Mouse (Mus musculus) left cerebral cortex, adult 18-20 months (tissue): ENCODE data around the gene Cacna1a. TPM values are rescaled to one million over a fixed set of nuclear protein-coding genes. Genes with fewer than 3 reads are reported as not detected.
A peak's percentile ranks its signal among the peaks of the same experiment; 100 is the strongest.
"Not testable (repeated sequence)": the region's sequence is repeated elsewhere in the genome, so short reads cannot be mapped to it uniquely, and the experiment has no call there.

Experiments used
- DNase-seq, 2 experiments: peaks; one replicate each; pipeline ENCODE4 v3.0.0; 2021 to 2022; ENCODE audit warnings: low spot score in 2 of 2, mixed read lengths in 1 of 2
- total RNA-seq, 2 experiments: library from RNA; stranded (reverse); gene quantifications; 2 replicates each; pipeline ENCODE4 v1.2.3; 2021

Gene Cacna1a
- total RNA-seq, 2 experiments from 2014 or later = 188 to 195 TPM

DNA sequence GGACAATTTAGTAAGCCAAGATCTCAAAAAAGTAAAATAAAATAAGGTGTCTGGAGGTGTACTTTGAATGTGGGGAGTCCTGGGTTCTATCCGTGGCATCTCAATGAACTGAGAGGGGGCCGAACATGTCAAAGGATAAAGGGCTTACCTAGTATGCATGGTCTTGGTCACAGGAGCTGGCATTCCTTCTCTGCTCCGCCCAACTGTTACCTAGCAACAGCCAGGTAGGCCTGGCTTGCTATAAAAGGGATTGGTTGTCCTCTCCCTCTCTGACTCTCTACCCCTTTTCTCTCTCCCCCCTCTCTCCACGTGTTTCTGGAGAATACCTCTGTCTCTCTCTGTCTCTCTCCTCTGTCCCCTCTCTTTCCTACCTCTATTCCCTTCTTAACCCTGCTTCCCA lies 269.4 kb downstream of the Cacna1a start:
- no peak for DNase-seq

- no peak for DNase-seq
Observed at GRCm38 (mm10) chr8:84658951-84659350, 270.7 kb downstream of the Cacna1a start.

GRCm38 (mm10) chr8:84659936-84660818 lies 271.9 kb downstream of the Cacna1a start:
- DNase-seq = no peak

- no peak for DNase-seq
Observed at GRCm38 (mm10) chr8:84660819-84661457, 272.7 kb downstream of the Cacna1a start.

DNA sequence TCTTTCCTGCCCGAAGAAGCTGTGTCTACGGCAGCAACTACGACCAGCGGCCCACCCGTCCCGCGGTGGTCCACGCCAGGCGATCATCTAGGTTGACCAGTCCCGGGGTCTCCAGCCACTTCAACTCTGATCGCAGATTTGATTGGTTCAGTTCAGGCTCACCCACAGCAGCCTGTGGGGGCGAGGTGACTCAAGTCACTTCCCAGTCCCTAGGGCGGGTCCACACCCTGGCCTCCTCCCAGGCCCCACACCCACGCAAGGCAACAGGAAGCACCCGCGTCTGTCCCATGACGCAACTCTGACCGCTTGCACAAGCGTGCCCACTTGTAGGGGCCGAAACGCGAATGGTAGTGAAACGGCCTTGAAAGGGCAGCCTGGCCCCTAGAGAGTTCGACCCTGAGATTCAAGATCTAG lies 273.2 kb downstream of the Cacna1a start:
- DNase-seq = peak; percentile 54 to 63

DNA sequence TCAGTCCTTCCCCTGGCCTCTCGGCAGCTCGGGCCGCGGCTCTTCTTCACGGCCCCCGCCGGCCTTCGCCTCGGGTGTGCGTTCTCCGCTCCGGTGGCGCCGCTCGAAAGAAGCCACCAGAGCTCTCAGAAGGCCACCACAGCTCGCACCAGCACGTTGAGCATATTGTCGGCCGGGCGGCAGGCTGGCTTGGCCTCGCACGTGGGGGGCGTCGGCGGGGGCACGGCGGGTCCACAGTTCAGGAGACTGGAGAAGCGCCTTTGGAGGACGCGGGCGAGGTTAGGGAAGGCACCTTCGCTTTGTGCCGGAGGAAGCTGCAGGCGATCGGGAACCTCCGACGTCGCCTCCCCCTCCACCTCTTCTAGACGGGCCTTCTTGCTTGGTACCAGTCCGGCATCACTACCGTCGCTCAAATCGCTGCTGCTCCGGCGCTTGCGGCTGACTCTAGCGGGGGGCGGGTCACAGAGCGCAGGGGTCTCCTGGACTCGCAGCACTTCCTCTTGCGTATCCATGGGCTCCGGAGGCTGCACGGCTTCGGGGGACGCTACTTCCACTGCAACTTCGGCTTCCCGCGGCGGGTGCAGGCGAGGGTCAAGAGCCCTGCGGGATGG lies 273.8 kb downstream of the Cacna1a start:
- DNase-seq = no peak

GRCm38 (mm10) chr8:84662581-84663065 lies 274.4 kb downstream of the Cacna1a start, which contains the start of gene Ier2:
Gene Ier2, minus strand, starts transcription at chr8:84662852.
- peak; percentile 91 to 92 for DNase-seq

GRCm38 (mm10) chr8:84663483-84664327 lies 275.5 kb downstream of the Cacna1a start:
- DNase-seq = peak; percentile 96

GRCm38 (mm10) chr8:84664566-84665384 lies 276.5 kb downstream of the Cacna1a start:
- peak; percentile 72 to 84 for DNase-seq

DNA sequence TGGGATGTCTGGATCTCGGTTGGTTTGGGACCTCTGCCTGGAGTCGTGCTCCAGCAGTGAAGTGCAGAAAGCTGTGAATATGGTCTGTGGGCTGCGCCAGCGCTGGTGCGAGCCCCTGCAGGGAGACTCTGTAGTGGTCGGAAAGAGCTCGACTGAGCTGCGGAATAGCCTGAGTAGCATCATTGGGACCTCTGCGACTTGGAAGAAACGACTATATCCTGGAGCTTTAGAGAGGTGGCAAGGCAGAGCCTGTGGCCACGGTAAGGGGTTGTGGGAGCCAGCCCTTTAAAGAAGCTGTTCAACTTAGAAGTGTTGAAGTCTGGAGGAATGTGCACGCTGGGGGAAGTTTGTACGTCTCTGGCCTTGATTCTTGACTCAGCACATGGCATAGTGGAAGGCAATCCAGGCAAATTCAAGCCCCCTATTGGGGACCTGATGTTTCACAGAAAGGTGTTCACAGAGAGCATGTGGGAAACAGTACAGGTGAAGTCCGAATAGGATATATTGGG lies 277.2 kb downstream of the Cacna1a start:
- no peak for DNase-seq

DNA sequence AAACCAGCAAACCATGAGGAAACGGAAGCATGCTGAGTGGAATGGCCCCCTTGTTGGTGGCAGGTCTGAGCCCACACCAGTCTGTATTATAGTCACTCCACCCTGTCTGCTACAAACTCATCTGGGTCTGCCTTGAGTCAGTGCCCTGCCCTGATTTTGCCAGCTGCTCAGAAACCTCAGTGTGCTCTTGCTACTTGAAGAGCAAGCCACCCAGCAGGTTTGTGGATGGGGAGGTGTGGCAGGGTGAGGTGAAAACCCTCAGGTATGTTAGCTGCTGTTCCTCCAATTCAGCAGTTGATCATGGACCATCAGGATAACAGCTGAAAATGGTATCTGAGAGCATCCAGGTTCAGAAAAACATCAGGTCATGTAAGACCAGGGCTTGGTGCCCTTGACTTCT lies 279.8 kb downstream of the Cacna1a start:
- DNase-seq = no peak

DNA sequence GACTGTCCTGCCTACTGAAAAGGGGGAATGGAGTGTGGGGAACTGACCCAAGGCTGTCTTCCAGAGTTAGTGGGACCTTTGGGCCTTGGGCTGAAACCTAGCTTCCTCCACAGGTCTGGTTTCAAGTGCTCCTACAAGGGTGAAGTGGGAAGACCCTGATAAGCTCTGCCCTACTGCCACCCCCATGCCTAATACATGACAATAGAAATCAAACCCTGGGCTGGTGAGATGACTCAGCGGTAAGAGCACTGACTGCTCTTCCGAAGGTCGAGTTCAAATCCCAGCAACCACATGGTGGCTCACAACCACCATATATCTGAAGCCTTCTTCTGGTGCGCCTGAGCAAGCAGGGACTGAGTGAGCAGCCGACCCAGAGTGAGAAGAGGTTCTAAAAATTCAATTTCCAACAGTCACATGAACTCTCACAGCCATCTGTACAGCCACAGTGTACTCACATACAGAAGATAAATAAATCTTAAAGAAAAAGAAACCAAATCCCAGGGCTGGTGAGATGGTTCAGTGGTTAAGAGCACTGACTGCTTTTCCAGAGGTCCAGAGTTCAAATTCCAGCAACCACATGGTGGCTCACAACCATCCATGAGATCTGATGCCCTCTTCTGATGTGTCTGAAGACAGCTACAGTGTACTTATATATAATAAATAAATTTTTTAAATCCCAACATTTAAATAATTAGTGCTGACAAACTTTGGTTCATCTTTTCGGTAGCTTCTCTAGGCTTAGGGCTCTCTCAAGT lies 280.7 kb downstream of the Cacna1a start:
- no peak for DNase-seq

DNA sequence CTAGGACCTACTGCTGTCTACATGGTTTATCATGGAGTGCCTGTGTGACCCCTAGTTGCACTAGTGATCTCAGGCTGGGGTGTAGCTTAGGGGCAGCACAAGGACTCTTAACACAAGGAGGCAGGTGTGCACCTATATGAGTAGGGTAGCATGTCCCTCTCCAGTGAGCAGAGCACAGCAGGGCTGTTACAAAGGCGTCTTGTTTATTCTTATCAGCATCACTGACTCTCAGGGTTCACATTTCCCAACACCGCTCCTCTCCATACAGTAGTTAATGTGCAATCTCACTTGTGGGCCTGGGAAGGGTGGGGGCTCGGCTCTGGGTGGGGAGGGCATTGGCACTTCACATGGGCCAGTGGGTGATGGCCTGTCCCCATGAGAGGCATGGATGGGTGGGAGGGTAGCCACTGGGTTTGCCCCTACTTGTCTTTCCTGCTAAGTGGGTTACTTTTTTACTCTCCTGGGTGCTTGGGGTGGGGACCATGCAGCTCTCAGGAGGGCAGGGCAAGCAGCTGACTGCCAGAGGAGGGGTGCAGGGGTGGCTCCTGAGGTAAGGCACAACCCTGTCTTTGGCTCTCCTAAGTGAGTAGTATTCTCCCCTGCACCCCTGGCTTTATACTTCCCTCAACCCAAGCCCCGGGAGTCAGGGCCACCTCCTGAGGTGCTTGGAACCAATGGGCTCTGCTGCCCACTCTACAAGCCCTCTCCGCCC lies 282.2 kb downstream of the Cacna1a start:
- DNase-seq = not testable (repeated sequence)

GRCm38 (mm10) chr8:84677305-84677704 lies 289.1 kb downstream of the Cacna1a start:
- DNase-seq = no peak

DNA sequence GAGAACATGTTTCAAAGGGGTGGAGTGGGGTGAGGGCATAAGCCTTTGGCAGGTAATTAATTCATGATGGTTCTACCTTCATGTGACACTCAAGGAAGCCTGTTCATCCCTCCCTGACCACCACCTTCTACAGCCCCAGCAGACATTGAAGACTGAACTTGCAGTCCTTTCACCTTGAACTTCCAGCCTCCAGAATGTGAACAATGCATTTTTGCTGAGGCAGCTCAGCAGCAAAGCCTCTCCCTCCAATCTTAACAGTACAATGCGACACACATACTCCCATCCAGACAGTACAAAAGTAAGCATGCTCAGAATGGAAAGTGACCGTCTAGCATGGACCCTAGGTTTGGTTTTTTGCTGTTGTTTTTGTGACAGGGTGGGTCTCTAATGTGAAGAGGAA lies 293.2 kb downstream of the Cacna1a start:
- no peak for DNase-seq

DNA sequence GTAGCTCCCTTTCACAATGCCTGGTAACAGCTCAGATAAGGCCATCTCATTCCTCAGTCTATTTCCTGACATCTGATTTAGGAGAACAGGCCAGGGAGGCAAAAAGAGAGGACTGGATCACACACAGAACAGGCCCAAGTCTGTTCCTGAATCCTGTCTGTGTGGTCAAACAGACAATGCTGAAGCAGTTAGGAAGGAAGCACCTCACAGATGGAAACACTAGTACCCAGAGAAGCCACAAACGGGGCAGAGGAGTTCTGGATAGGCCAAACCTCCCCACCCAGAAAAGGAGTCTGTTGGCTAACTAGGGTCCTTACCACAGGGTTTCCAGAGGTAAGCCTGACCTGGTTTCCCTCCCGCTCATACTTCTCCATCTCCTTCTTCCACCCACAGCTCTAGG lies 294.0 kb downstream of the Cacna1a start:
- DNase-seq = no peak

DNA sequence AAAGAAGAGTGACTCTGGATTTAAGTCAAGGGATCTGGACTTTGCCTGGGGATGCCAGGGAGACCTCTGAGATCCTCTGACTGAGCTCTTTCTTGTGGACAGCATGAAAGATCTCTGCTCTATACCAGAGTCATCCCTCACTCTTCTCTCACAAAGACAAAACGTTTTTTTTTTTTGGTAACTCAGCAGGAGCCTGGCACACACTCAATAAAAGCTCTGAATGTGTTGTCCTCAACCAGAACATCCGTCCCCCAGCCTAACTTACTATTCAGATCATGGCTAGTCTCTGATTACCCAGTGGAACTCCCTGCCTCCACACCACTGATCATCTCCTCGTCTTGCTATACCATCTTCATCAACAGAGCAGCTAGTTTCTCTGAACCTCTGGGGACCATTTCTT lies 296.3 kb downstream of the Cacna1a start:
- no peak for DNase-seq
